Mouse (Mus musculus): ENCODE measurements around the gene Hpgd.

Gene Hpgd

DNA sequence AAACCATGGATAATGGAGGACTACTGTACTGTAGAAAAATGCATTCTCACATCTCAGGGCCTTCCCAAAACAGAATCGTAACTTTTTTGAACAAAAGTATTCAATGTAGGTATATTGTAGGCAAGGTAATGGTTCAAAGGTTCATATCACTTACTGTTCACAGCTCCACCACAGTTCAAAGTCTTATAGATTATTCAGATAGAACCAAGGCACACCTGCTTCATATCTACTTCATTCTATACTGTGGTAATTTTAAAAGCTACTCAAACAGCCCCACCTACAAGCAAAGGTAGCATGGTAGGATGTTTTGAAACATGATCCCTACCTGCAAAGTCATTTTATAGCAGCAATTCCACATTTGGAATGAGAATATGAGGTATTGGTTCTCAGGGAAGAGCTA is 28.9 kb downstream of the Hpgd start:
- no peak for DNase-seq (ENCODE audit: low read depth, low spot score)

GRCm38 (mm10) chr8:56327709-56328108 is 33.3 kb downstream of the Hpgd start:
- no peak for DNase-seq (ENCODE audit: low read depth, low spot score)

DNA sequence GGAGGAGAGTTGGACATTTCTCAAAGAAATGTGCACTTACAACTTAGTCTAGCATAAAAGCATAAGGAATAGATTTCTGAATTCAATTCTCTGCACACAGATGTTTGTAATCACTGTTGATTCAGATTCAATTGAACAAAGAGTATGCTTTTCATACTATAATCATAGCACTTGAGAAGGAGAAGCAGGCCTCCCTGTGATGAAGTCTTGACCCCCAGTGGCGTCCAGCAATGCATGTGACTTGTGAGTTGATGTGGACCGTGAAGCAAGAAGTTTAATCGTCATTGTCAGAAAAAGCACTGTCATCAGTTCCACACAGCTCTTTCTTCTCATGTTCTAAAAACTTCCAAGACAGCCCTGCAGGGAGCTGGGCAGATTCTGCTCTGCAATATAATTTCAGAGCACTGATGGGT is 33.8 kb downstream of the Hpgd start:
- DNase-seq (ENCODE audit: low read depth, low spot score) = no peak

DNA sequence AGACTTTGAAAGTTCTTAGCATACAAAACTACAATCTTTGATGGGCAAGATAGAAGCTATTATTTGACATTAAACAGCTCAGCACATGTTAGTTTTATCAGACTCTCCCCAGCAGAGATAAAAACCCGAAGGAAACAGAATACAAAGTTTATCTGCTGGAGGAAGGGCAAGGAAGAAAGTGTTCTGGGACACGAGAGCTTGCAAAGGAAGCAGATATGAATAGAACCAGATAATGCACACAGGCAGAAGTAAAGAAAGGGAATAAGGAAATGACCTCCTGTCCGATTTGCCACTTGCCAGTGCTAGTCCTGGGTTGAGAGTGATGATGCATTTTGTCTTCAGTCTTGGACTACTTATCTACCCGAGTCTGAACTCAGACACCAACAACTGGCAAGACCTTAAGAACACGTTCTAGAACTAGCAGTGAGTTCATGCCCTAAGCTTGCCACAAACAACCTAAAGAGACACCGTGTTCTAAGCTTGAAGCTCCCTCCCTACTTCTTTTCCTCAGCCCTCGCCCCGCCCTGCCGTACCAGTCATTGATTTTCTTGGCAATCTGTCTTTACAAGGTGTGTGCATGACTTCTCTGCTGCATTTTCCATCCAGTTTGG is 41.1 kb downstream of the Hpgd start:
- no peak for DNase-seq (ENCODE audit: low read depth, low spot score)

GRCm38 (mm10) chr8:56336771-56337170 is 42.4 kb downstream of the Hpgd start:
- DNase-seq (ENCODE audit: low read depth, low spot score) = no peak

DNA sequence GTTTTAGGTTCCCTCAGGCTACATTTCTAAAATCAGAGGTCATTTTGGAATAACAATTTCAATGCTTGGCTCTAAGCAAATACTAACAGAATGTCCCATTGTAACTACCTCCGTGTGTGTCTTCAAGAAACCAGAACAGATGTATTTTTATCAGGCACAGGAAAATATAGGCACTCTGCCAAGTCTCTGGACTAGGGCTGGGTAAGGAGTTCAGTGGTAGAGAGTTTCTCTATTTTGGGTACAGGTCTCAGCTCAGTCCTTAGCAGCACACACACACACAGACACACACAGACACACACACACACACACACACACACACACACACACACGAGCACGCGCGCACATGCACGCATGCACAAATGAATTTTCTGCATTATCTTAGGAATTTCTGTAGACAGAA is 49.1 kb downstream of the Hpgd start:
- DNase-seq (ENCODE audit: low read depth, low spot score) = no peak

GRCm38 (mm10) chr8:56343940-56344339 is 49.6 kb downstream of the Hpgd start:
- DNase-seq (ENCODE audit: low read depth, low spot score) = no peak

- no peak for DNase-seq (ENCODE audit: low read depth, low spot score)
Observed at GRCm38 (mm10) chr8:56344359-56344758, 50.0 kb downstream of the Hpgd start.

DNA sequence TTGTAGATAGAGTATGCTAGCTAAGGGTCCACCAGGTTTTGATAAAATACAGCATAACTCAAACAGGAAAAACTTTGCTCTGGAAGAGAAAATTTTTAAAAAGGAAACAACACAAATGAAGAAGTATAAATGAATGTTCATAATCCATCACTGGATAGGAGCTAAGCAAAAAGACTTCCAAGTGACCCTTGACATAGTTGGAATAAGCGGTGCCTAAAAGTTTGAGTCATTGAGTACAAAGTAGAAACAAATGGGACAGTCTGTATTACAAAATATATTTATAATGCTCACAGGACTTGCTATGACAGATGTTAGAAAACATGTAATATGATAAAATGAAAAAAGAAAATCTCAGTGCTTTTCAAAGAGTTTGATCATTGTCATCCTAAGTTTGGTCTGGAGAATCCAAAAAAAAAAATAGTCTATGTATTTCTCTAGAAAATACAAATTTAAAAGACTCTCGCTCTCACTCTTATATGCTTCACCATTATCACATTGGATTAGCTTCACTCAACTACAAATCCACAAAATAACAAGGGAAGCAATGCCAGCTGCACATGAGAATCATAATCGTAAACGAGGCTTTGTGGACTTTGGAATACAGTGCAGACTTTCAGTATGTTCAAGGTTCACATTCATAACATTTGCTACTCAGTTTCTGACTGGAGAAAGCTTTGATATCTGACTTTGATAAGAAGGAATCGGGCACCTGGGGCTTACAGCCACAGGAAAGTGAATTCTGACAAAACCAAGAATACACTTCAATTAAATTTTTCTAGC is 51.4 kb downstream of the Hpgd start:
- DNase-seq (ENCODE audit: low read depth, low spot score) = no peak

DNA sequence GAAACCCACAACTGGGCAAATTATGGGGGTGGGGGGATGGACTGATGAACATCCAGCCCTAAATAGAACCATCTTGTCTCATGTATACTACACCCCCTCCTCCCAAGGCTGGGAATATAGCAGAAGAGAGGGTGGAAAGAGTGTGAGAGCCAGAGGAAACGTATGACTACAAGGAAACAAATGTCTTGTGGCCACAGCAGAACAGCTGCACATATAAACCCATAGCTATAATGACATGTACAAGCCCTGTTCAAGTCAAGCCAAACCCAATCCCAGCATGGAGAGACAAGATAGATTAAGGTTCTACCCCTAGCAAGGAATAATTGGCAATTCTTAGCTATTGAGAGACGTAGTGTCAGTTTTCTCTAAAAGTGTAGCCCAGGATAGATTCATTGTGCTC is 68.8 kb downstream of the Hpgd start:
- no peak for DNase-seq (ENCODE audit: low read depth, low spot score)
